Mouse (Mus musculus) telencephalon, adult 2 months (tissue): ENCODE measurements around the gene Igtp.
"Not testable (repeated sequence)": the region's sequence is repeated elsewhere in the genome, so short reads cannot be mapped to it uniquely, and the experiment has no call there.

Experiments used
- DNase-seq: peaks from one replicate; pipeline ENCODE4 v3.0.0-alpha.2; 2011; ENCODE audit warnings: low read depth, low spot score

Gene Igtp

DNA sequence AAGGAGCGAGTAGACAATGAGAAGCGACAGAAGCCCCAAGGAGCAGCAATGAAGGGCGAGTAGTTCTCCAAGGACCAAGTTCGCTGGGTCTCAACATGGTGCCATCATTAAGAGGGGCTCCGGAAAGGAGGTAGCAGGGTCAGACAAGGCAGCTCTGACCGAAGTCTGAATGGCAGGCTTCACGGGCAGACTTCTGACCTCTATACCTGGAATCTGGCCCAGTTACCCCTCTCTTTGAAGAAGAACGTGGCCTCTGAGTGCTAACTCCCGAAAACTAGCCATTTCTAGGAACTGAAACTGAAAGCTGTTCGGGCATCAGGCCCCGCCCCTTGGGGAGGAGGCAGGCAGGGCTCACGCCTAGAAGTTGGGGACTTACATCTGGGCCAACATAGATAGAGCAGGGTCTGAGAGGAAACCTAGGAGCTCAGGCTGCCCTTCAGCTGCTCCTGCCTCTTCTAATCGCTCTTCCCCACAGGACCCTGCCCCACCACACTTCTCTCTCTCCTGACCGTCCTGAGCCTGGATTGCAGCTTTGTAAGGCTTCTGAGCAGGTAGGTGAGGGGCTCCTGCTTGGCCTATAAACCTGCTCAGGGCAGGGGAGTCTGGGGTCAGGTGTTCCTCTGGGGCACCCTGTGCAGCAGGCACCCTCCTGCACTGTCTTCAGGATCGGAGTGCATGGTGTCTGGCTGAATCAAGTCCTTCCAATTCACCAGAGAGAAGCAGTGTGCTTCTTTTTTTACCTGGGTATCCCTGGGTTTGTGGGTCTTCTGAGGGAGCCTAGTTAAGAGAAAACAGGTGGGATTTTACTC is at the start of gene Igtp, which contains the start of gene Irgm2:
Gene Igtp, plus strand, starts transcription at position 328 of the 809 bp plus-strand sequence.
Gene Irgm2, plus strand, starts transcription at position 390 of the 809 bp plus-strand sequence.
- DNase-seq = not testable (repeated sequence)

DNA sequence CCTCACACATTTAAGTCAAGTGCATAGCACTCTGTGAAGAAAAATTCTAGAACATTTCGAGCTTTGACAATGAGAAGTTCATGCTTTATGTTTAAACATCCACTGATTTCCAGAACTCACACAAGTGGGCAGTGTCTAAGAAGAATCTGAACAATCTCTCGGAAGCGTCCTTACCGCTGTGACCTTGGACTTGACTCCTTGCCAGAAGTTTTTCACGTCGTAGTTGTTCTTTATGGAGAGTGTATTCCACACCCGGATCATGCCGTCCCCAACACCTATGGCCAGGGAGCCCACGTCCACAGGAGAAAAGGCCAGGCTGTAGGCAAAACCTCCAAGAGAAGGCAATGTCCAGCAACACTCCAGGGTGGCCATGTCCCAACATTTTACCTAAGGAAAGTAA is 43.9 kb upstream of the Igtp start:
- DNase-seq = no peak

DNA sequence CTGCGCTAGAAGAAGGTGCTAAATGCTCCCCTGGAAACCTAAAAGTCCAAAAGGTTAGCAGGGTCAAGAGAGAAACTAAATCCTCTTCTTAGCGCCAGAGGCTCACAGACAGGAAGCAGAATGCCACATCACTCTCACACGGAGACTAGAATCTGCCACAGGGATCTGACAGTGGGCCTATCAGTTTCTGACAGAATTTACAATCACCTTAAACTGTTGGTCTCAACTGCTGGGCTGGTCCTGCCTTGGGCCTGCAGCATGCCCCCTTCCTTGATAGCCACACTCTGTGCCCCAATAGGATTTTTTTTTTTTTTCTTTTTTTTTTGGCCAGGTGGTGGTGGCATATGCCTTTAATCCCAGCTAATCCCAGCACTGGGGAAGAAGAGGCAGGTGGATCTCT is 42.5 kb upstream of the Igtp start:
- no peak for DNase-seq

DNA sequence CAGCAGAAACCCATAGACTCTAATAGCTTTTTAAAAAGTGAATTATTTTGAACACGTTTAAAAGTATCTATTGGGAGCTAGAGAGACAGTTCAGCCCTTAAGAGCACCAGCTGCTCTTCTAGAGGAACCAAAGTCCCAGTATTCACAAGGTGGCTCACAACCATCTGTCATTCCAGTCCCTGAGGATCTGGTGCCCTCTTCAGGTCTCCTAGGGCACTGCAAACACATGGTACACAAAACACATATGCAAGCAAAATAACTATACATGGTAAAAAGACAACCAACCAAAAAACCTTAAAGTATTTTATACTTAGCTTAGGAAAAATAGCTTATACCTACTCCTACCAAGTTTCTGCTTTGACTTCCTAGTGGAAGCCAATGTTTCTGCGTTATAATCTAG is 34.3 kb upstream of the Igtp start:
- DNase-seq = no peak

DNA sequence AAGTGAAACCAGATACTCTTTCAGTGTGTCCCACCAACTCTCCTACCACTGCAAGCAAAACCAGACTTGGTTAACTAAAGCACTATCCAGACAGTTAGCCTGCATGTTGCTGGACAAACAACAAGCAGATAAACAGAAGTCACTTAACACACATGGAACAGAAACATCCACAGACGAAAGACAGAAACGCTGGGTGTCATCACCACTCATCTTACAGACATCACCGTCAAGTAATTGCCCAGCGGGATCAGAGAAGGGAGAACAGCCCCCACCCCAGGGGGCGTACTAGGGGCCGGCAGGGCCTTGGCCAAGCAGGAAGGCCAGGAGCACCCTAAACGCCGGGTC is 31.6 kb upstream of the Igtp start:
- no peak for DNase-seq

DNA sequence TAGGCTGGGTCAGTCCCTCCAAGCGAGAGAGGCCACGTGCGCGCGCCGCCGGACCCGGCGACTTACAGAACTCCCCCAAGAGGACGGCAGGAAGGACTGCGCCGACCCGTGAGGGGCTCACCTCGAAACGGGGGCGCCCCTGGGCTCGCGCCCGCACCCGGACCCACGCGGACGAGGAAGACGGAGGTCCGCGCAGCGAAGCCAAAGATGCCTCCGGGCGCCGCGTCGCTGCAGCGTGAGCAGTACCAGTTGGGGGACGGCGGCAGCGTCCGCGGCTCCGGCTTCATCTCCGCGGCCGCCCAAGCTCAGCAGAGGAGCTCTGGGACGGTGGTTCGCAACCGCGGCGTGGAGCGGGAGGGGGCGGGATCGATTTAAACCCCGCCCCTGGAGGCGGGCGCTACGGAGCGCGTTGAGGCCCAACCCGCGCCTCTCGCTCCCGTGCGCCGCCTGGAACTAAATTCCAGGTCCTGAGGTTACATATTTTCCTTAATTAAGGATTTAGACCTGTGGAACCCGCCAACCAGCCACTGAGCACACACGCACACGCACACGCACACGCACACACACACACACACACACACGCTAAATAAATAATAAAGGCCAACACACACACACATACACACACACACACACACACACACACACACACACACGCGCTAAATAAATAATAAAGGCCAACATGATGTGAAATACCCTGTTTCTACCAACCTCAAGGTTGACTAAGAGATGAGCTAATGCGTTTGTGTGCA is 31.0 kb upstream of the Igtp start, which contains the start of gene Gemin5:
Gene Gemin5, minus strand, starts transcription at position 373 of the 749 bp plus-strand sequence.
- DNase-seq = peak; percentile 68

DNA sequence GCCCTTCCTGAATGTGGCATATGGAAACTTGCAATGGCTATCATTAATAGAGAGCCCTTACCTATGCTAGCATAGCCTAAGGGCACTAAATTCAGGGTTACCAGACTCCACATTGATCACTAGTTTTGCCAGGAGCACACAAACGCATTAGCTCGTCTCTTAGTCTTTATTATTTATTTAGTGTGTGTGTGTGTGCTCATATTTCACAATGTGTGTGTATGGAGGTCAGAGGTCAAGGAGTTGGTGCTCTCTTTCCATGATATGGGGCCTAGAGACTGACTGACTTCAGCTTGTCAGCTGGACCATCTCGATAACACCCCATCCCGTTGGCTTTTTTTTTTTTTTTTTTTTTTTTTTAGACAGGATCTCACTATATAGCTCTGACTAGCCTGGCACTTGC is 29.7 kb upstream of the Igtp start:
- DNase-seq = no peak

DNA sequence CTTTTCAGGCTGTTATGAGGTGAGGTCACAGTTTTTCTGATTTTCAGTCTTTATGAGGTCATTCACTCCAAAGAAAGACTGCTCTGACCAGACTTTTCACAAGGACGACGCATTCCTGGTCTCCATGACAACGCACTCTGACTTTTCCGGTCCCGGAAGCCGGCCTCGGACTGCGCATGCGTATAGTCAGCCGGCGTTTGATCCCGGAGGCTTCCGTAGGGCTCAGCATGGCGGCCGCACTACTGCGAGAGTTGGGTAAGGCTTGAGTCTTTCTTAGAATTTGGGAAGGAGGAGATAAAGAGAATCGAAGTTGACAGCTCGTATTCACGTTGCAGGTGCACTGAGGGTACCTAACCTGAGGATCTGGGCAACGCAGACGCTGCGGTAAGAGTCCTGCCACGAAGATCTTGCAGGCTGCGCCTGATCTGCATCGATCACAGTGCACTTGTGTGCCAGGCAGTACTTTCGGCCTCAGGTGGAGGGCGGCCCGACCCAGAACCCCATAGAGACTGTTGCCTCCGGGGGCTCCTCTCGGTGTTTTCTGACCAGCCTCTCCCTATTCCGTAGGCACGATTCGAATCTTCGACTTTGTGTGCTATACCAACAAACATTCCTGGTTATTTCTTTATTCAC is 27.8 kb upstream of the Igtp start, which contains the start of gene Mrpl22:
Gene Mrpl22, plus strand, starts transcription at position 203 of the 633 bp plus-strand sequence.
- peak; percentile 90 for DNase-seq

DNA sequence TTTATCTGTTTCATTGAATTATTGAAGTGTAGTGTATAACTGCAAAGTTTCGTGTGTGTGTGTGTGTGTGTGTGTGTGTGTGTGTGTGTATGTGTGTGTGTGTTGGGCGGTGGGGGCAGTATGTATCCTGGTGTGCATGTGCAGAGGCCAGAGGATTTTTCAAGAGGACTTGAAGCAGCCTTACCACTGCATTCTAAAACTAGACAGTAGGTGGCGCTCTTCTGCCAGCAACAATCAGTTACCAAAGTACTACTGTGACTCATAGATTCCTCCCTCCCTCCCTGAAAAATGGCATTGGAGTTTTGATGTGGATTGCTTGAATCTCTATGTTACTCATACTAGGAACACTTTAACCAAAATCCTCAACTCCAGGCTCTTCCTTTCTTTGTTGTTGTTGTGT is 19.8 kb upstream of the Igtp start:
- peak; percentile 92 for DNase-seq

DNA sequence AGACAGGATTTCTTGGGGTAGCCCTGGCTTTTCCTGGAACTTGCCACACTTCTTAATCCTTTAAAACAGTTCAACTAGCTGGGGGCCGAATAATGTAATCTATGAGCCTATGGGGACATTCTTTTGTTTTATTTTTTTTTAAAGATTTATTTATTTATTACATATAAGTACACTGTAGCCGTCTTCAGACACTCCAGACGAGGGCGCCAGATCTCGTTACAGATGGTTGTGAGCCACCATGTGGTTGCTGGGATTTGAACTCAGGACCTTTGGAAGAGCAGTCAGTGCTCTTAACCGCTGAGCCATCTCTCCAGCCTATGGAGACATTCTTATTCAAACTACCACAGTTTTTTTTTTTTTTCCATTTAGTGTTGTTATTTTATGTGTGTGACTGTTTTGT is 19.4 kb upstream of the Igtp start:
- DNase-seq = not testable (repeated sequence)

DNA sequence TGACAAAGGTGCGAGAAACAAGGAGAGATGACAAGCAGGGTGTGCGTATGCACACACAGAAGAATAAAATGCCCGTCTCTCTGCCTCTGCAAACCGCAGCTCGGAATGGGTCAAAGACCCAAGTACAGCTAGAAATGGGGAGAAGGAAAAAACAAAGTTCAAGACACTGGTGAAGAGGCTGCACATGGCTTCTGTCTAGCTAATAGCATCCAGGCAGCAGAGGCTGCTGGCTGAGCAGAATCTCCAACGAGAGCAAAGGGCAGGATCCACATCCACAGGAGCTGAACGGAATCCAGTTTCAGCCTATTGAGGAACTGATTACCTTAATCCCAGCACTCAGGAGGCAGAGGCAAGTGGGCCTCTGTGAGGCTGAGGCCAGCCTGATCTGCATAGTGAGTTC is 18.6 kb upstream of the Igtp start:
- no peak for DNase-seq

DNA sequence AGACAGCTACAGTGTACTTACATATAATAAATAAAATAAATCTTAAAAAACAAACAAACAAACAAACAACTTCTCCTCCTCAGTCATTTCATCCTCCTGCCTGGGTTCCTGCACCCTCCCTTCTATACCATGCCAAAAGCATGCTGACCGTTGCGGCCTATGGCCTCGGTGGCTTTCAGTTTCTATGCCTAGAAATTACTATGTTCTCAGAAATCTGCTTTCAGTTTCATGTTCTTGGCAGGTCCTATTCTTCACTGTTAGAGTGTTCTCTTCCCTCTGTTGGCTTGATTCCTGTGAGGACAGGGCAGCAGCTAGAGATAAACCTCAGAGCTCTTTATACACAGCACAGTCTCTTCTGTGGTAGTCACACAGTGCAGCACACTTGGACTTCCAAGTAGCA is 15.8 kb upstream of the Igtp start:
- DNase-seq = no peak

DNA sequence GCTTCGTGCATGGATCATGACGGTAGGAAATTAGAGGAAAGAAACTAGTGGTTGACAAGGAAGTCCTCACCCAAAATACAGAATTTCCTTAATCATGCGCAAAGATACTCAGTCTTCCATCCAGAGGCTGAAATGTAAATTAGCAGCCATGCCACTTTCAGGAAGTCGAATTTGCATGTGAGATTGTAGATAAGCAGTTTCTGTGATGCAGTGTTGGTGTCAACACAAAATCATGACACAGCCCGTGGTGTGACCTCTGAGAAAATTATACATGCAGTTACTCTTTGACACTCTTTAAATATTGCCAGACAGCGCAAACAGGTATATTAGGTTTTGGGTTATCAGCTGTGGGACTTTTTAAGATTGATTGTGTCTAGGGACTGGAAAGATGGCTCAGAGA is 9.7 kb upstream of the Igtp start:
- no peak for DNase-seq

DNA sequence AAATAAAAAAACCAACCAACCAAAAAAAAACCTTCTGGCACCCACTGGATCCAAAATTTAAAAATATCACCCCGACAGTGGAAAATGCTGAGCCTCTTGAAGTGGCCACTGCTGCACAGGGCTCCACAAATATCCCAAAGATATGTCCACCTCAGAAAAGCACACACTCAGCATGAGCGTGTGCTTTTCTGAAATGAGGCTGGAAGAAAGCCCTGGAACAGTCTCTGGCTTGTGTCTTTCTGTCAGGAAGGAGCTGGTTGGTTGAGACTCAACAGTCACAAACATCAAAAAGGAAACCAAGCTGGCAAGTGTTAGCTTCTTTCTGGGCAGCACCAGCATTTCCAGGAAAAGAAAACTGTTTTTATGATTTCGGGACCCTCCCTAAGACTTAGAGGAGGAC is 6.0 kb upstream of the Igtp start:
- no peak for DNase-seq

DNA sequence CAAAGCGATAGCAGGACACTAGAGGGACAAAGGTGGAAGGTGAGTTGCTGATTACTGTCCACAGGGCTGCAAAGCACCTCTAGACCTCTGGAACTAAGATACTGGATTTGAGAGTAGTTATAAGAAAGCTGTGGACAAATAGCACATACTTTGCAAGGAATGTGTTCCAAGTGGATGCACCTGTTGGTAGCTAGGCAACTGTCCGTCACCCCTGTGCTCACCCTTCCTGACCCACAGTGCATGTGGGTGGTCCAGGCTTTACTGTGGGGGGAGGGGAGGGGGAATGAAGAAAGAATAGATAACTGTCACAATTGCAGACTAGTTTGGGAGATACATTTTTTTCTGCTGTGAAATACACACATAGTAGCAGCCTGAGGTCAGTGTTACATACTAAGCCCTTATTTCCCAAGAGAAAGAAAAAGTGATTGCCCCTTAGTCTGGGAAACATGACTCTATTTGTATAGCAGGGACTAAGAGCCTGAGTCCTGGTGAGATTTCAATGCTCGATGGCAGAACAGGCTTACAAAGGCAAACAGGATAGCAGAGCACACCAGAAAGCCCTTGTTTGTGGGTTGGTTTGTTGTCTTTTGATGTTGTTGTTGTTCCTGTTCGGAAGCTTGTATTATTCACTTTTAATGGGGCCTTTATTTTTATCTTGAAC is 5.4 kb upstream of the Igtp start:
- no peak for DNase-seq

DNA sequence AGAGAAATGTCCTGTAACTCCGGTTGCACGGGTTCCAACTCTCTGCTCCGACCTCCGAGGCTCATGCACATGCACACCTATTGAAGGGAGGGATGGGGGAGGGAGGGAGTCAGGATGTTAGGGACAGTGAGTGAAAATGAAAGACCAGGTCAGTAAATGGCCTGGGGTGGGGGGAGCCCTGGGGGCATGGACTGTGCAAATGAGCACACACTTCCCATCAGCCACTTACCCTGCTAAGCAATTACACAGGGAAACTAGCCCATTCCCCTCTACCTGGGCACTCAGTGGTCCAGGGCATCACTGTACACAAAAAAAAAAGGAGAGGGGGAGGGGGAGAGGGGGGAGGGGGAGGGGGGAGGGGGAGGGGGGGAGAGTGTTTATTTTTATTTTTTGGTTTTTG is 693 bp upstream of the Igtp start:
- no peak for DNase-seq

DNA sequence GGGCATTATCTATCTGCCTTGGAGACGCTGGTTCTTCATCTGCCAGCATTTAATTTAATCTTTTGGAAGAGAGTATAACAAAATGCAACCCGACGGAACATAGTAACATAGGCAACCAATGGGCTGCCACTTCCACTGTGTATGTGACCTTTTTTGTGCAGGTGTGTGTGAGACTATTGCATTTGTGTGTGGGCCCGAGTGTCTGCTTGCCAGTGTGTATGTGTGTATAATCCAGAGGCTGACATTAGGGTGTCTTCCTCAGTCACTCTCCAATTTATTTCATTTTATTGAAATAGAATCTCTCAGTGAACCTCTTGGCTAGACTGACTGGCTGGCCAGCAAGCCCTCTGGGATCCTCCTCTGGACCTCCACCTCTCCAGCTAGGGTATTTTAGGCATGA is 870 bp downstream of the Igtp start:
- no peak for DNase-seq

DNA sequence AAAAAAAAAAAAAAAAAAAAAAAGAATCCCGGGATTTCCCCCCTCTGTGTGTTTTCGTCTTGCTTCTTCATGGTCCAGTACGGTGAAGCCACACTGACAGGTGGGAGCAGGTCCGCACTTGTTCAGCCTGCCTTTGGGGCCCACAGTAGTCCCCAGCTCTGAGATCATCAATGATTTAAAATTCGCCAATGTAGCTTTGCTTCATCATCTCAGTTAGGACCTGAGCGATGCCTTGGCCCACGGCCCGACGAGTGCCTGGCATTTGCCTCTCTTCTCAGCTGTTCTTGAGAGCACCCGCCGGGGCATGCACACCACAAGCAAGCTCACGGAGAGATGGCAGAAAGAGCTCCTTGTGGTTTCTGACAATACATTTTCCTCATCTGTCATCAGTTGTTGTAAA is 1.7 kb downstream of the Igtp start:
- no peak for DNase-seq

DNA sequence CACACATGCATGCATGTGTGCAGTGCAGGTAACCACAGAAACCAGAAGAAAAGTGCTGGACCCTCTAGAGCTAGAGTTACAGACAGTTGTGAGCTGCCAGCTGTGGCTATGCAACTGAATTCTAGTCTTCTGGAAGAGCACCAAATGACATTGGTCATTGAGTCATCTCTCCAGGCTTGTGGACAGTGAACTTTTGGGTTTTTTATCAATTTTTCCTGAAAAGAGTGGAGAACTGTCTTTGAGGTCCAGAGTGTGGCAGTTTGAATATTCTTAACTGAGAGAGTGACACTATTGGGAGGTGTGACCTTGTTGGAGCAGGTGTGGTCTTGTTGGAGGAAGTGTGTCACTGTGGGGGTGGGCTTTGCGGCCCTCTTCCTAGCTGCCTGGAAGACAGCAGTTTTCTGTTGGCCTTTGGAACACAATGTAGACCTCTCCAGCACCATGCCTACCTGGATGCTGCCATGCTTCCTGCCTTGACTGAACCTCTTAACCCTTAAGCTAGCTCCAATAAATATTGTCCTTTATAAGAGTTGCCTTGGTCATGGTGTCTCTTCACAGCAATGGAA is 11.0 kb downstream of the Igtp start:
- DNase-seq = no peak

DNA sequence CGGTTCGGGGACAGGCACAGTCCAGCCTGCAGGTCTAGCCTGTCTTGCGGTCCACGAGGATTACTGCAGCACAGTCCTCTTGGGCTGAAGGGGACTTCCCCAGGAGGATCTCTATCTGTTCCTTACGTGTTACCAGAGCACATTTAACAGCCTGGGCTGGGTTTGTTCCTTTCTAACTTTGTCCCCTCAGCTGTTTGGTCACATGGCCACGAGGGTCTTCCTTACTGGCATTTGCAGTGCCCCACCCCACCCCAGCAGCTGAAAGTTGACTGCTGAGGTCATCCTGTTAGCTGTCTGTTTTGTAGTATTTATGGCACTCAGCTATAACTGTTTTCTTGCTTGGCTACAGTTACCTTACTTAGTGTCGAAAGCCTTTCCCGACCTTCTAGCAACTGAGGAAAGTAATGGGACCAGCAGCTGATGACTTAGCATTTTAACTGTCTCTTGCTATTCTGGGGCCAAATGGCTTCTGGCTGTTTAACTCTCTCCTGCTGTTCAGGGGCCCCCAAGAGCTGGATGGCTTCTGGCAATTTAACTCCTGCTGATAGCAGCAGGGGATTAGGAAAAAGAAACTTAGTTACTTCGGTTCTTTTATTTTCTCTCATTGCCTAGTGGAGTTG is 11.8 kb downstream of the Igtp start:
- no peak for DNase-seq

DNA sequence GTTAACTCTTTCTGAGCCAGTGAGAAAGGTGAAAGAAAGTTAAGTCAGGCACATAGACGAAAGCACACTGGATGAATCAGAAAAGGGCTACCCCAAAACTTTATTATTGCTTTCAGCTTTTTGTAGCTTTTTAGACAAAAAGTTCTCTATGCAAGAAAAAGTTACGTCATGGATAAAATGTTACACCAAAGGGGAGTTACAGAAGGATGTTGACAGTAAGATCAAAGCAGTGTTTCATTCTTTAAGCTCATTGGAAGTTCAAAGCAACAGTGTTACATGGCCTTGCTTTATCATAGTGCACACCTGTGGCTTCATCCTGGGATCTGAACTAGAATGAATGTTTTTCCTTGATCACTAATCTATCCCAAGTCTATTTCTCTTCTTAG is 12.3 kb downstream of the Igtp start:
- DNase-seq = no peak
